Mouse (Mus musculus) hindbrain, embryonic 13.5 days (tissue): ENCODE results near the gene 4930518I15Rik. TPM values are rescaled to one million over a fixed set of nuclear protein-coding genes. Genes with fewer than 3 reads are reported as not detected.
A peak's percentile ranks its signal among the peaks of the same experiment; 100 is the strongest.
"Not testable (repeated sequence)": the region's sequence is repeated elsewhere in the genome, so short reads cannot be mapped to it uniquely, and the experiment has no call there.

ENCODE experiments used
- ATAC-seq: fragments of 200-750 bp; cut with Nextera tagmentation; 2 replicates; pipeline ENCODE4 v1.8.0; 2017; ENCODE audit warnings: moderate TSS enrichment; ENCODE audit not compliant: low FRiP score
- H3K27ac ChIP-seq: fragments of 300-500 bp; sonication (generic); 2 replicates; pipeline ENCODE4 v1.5.1; 2015; ENCODE audit warnings: inconsistent platforms, mild to moderate bottlenecking, moderate library complexity
- H3K27me3 ChIP-seq: fragments of 300-500 bp; sonication (generic); 2 replicates; pipeline ENCODE4 v1.6.1; 2015; ENCODE audit warnings: mild to moderate bottlenecking, inconsistent platforms
- H3K36me3 ChIP-seq: fragments of 300-500 bp; sonication (generic); 2 replicates; pipeline ENCODE4 v1.6.1; 2015; ENCODE audit warnings: mild to moderate bottlenecking, inconsistent platforms
- H3K4me1 ChIP-seq: fragments of 300-500 bp; sonication (generic); replicated peaks from 2 replicates; pipeline ENCODE4 v1.6.1; 2015; ENCODE audit warnings: inconsistent platforms
- H3K4me2 ChIP-seq: fragments of 300-500 bp; sonication (generic); 2 replicates; pipeline ENCODE4 v1.6.1; 2015; ENCODE audit warnings: inconsistent platforms, mild to moderate bottlenecking, moderate library complexity
- H3K4me3 ChIP-seq: fragments of 300-500 bp; sonication (generic); 2 replicates; pipeline ENCODE4 v1.5.1; 2015; ENCODE audit warnings: mild to moderate bottlenecking, inconsistent platforms
- H3K9ac ChIP-seq: fragments of 300-500 bp; sonication (generic); 2 replicates; pipeline ENCODE4 v1.6.1; 2015; ENCODE audit warnings: mild to moderate bottlenecking, inconsistent platforms
- H3K9me3 ChIP-seq: fragments of 300-500 bp; sonication (generic); 2 replicates; pipeline ENCODE4 v1.6.1; 2016; ENCODE audit warnings: inconsistent platforms
- WGBS: fragments of 180-500 bp; shearing (Covaris S2); methylation state at CpG from one replicate; pipeline ENCODE4 v1.1.7; 2015; 5-methylcytosine and 5-hydroxymethylcytosine counted together
- polyA plus RNA-seq: library from polyadenylated mRNA; unstranded; fragments of >200 nt; fragmentation: Nextera tagmentation; extraction: Ambion mirVana; gene quantifications from 2 replicates; pipeline ENCODE4 v1.2.1, GENCODE M21; 2015

Gene 4930518I15Rik
- polyA plus RNA-seq, 1 experiment from 2014 or later, result 12.0 TPM

GRCm38 (mm10) chr2:156892821-156893220, 35.1 kb upstream of the 4930518I15Rik start:
- Histone ChIP-seq H3K9me3 (no peaks in the 10 kb centered on the region), H3K36me3 (no peaks in the 10 kb centered on the region), H3K27ac (no peak overlapping the region; the same call in 1 of the 2 replicates), H3K9ac (no peak overlapping the region), H3K4me3 (no peak overlapping the region), H3K27me3 (no peaks in the 10 kb centered on the region), H3K4me1 (peaks cover 14% of the 10 kb centered on the region), H3K4me2 (no peak overlapping the region)
- no peak for ATAC-seq
- whole genome bisulfite sequencing, result 62% methylated on average over 6 of the region's 6 CpGs

- Histone ChIP-seq H3K27ac (no peak overlapping the region; the same call in 1 of the 2 replicates), H3K9ac (no peak overlapping the region), H3K36me3 (no peaks in the 10 kb centered on the region), H3K4me1 (peaks cover 14% of the 10 kb centered on the region), H3K27me3 (no peaks in the 10 kb centered on the region), H3K4me3 (no peak overlapping the region), H3K4me2 (no peak overlapping the region), H3K9me3 (no peaks in the 10 kb centered on the region)
- WGBS, result 17% methylated on average over 3 of the region's 3 CpGs
- 0 out of 2 replicates have a peak, but pooled peaks have one; percentile 57 for ATAC-seq
Measured at GRCm38 (mm10) chr2:156892240-156892639, 34.5 kb upstream of the 4930518I15Rik start.

- 72% methylated on average over 3 of the region's 3 CpGs for WGBS
- H3K36me3 ChIP-seq, result no peaks in the 10 kb centered on the region
- H3K9ac ChIP-seq, result no peak overlapping the region
- H3K27ac ChIP-seq, result no peak overlapping the region
- no peak overlapping the region for H3K4me2 ChIP-seq
- no peaks in the 10 kb centered on the region for H3K9me3 ChIP-seq
- no peak overlapping the region for H3K4me3 ChIP-seq
- H3K4me1 ChIP-seq, result peaks cover 14% of the 10 kb centered on the region
- no peak for ATAC-seq
- no peaks in the 10 kb centered on the region for H3K27me3 ChIP-seq
Measured at GRCm38 (mm10) chr2:156888490-156888889, 30.7 kb upstream of the 4930518I15Rik start.

- H3K4me1 ChIP-seq, result peaks cover 4% of the 10 kb centered on the region
- H3K27me3 ChIP-seq, result no peaks in the 10 kb centered on the region
- 66% methylated on average over 6 of the region's 6 CpGs for WGBS
- no peak within 1 kb of the TSS for H3K9ac ChIP-seq
- H3K36me3 ChIP-seq, result no peaks in the 10 kb centered on the region
- H3K4me2 ChIP-seq, result no peak within 1 kb of the TSS
- no peaks in the 10 kb centered on the region for H3K9me3 ChIP-seq
- no peak within 1 kb of the TSS for H3K4me3 ChIP-seq
- no peak for ATAC-seq
- no peak within 1 kb of the TSS for H3K27ac ChIP-seq
Measured at GRCm38 (mm10) chr2:156887017-156887416, 29.3 kb upstream of the 4930518I15Rik start, which contains the start of gene Sla2. Gene Sla2 (minus strand): TSS chr2:156887192.

GRCm38 (mm10) chr2:156886084-156886631, 28.4 kb upstream of the 4930518I15Rik start:
- Histone ChIP-seq H3K9ac (no peak overlapping the region), H3K4me2 (no peak overlapping the region), H3K4me3 (no peak overlapping the region), H3K9me3 (no peaks in the 10 kb centered on the region), H3K27me3 (no peaks in the 10 kb centered on the region), H3K4me1 (no peaks in the 10 kb centered on the region), H3K36me3 (no peaks in the 10 kb centered on the region), H3K27ac (no peak overlapping the region)
- no peak for ATAC-seq
- 83% methylated on average over 10 of the region's 10 CpGs for WGBS

GRCm38 (mm10) chr2:156885666-156886065, 27.9 kb upstream of the 4930518I15Rik start:
- ATAC-seq, H3K4me1 ChIP-seq, H3K27me3 ChIP-seq, H3K4me3 ChIP-seq, H3K9ac ChIP-seq, H3K4me2 ChIP-seq, H3K9me3 ChIP-seq, H3K27ac ChIP-seq, H3K36me3 ChIP-seq: not testable (repeated sequence)
- 79% methylated on average over 2 of the region's 2 CpGs for WGBS

GRCm38 (mm10) chr2:156884396-156885211, 26.9 kb upstream of the 4930518I15Rik start:
- no peak overlapping the region for H3K4me2 ChIP-seq
- no peak overlapping the region for H3K27ac ChIP-seq
- 89% methylated on average over 10 of the region's 10 CpGs for WGBS
- no peaks in the 10 kb centered on the region for H3K4me1 ChIP-seq
- no peak overlapping the region for H3K9ac ChIP-seq
- H3K9me3 ChIP-seq, result no peaks in the 10 kb centered on the region
- no peaks in the 10 kb centered on the region for H3K36me3 ChIP-seq
- no peak for ATAC-seq
- no peak overlapping the region for H3K4me3 ChIP-seq
- no peaks in the 10 kb centered on the region for H3K27me3 ChIP-seq

GRCm38 (mm10) chr2:156882431-156883001, 24.8 kb upstream of the 4930518I15Rik start:
- Histone ChIP-seq H3K9me3 (no peaks in the 10 kb centered on the region), H3K9ac (no peak overlapping the region), H3K4me2 (no peak overlapping the region), H3K4me3 (no peak overlapping the region), H3K27me3 (no peaks in the 10 kb centered on the region), H3K27ac (no peak overlapping the region), H3K4me1 (no peaks in the 10 kb centered on the region), H3K36me3 (no peaks in the 10 kb centered on the region)
- no peak for ATAC-seq
- 50% methylated on average over 10 of the region's 10 CpGs for WGBS

- no peak overlapping the region for H3K4me2 ChIP-seq
- WGBS, result 87% methylated on average over 3 of the region's 3 CpGs
- no peaks in the 10 kb centered on the region for H3K27me3 ChIP-seq
Measured at GRCm38 (mm10) chr2:156879541-156879940, 21.8 kb upstream of the 4930518I15Rik start.

GRCm38 (mm10) chr2:156877726-156878125, 20.0 kb upstream of the 4930518I15Rik start:
- H3K4me1 ChIP-seq, result no peaks in the 10 kb centered on the region
- H3K36me3 ChIP-seq, result peaks cover 29% of the 10 kb centered on the region
- no peaks in the 10 kb centered on the region for H3K27me3 ChIP-seq
- 71% methylated on average over 9 of the region's 9 CpGs for WGBS
- no peak for ATAC-seq
- H3K9me3 ChIP-seq, result no peaks in the 10 kb centered on the region
- no peak overlapping the region for H3K4me3 ChIP-seq
- H3K4me2 ChIP-seq, result no peak overlapping the region
- H3K9ac ChIP-seq, result no peak overlapping the region
- H3K27ac ChIP-seq, result no peak overlapping the region

More at GRCm38 (mm10) chr2:156879541-156879940, 21.8 kb upstream of the 4930518I15Rik start:
- no peaks in the 10 kb centered on the region for H3K9me3 ChIP-seq
- H3K27ac ChIP-seq, result no peak overlapping the region
- H3K4me1 ChIP-seq, result no peaks in the 10 kb centered on the region
- H3K9ac ChIP-seq, result no peak overlapping the region
- peaks cover 11% of the 10 kb centered on the region for H3K36me3 ChIP-seq
- ATAC-seq, result no peak
- H3K4me3 ChIP-seq, result no peak overlapping the region

GRCm38 (mm10) chr2:156874760-156875510, 17.2 kb upstream of the 4930518I15Rik start:
- no peak overlapping the region for H3K9ac ChIP-seq
- H3K36me3 ChIP-seq, result peaks cover 57% of the 10 kb centered on the region
- H3K27ac ChIP-seq, result no peak overlapping the region
- no peak overlapping the region for H3K4me2 ChIP-seq
- no peaks in the 10 kb centered on the region for H3K9me3 ChIP-seq
- H3K4me3 ChIP-seq, result no peak overlapping the region
- no peak for ATAC-seq
- H3K27me3 ChIP-seq, result no peaks in the 10 kb centered on the region
- no peaks in the 10 kb centered on the region for H3K4me1 ChIP-seq
- 95% methylated on average over 4 of the region's 4 CpGs for WGBS
